Mouse (Mus musculus): ENCODE results near the gene Plekhh1.
"Not testable (repeated sequence)": the region's sequence is repeated elsewhere in the genome, so short reads cannot be mapped to it uniquely, and the experiment has no call there.

Gene Plekhh1

DNA sequence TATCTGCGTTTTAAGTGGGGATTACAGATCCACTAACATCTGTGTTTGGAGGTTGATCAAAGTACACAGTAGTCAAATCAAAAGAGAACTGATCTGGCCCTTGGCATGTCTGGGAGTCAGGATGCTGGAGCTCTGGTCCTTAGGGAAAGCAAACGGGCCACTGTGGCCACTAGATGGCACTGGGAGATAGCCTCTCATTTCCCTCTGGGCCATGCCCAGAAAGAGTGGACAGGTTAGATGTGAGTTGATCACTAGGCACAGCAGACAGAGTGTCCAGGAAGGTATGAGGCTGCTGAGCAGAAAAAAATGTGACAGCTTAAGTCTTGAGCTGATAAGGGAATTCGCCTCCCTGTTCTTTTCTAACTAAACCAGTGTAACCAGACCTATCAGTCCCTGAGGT is 6.1 kb upstream of the Plekhh1 start:
- intact Hi-C loops (cut with DNase I) = loop anchor here (1.0 to 5.0 kb wide), 2 partner anchors 69 to 106 kb away; no protein-coding TSS in a partner anchor

DNA sequence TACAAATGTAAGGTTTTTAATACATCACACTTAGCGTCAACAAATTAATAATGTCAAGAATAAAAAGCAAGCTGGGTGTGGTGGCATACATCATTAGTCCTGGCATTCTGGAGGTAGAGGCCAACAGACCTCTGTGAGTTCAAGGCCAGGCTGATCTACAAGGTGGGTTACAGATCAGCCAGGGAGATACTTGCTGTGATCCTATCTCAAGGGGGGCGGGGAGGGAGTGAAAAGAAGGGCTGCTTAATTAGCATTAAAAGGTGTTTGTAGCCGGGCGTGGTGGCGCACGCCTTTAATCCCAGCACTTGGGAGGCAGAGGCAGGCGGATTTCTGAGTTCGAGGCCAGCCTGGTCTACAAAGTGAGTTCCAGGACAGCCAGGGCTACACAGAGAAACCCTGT is 1.4 kb upstream of the Plekhh1 start:
- intact Hi-C loops (cut with DNase I) = not testable (repeated sequence)

- intact Hi-C loops (cut with DNase I) = no loop called here
Observed at GRCm38 (mm10) chr12:79034331-79034730, 5.4 kb downstream of the Plekhh1 start.

DNA sequence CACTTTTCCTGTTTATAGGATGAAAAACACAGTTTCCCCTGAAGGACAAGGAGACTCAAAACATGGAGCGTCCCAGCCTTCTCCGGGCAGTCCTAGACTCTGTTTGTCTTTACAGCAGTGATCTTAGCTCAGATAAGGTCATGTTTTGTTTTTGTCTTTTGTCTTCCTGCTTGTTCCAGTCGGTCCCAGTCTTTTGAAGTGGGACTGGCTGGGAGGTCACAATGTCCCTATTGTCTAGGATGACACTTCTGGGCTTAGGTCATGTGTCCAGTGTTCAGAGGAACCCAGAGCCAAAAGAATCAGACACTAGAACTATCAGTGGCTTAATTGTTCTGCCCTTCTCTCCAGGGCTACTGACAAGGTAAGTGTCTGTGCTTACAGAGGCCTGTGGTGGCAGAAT is 6.4 kb downstream of the Plekhh1 start:
- intact Hi-C loops (cut with DNase I) = no loop called here

DNA sequence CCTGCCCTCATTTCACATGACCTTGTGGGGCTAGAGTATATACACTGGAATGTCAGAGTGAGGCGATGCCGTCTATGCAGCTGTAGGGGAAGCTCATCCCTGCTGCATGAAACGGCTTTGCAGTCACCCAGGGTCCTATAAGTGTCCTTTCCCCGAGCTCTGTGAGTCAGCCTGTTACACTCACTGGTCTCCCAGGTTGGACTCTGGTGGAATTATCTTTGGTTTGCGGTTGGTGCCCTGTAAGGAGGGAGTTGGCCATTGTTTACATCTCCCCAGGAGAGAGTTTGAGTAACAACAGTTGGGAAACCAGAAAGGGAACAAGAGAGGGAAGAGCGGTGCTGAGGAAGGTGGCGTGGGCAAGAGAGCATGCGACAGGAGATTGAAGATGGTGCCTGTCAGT is 10.7 kb downstream of the Plekhh1 start:
- intact Hi-C loops (cut with DNase I) = no loop called here

DNA sequence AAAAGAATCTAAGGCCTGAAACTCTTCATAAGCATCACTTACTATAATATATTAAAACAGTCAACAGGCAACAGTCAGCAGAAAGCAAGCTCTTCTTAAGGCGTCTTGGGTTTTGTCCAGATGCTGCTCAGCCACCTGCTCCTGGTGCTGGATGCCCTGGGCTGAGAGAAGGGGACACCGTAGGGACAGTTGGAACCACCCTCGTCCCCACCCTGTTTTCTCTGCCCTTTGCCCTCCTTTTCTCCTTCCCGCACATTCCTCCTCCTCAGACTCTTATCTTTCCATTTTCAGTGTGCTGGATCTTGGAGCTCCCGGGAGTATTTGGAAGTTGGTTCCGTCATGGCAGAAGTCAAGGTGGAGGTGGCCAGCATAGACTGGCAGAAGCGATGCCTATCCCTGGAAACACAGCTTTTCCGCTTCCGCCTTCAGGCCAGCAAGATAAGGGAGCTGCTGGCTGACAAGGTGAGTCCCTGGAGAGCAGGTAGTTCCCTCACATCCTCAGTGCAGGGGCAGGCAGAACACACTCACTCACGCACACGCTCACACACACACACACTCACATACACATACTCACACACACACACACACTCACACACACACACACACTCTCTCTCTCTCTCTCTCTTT is 11.4 kb downstream of the Plekhh1 start:
- intact Hi-C loops (cut with DNase I) = no loop called here

- intact Hi-C loops (cut with DNase I) = no loop called here
Observed at GRCm38 (mm10) chr12:79041436-79041835, 12.5 kb downstream of the Plekhh1 start.

GRCm38 (mm10) chr12:79044668-79045067 is 15.7 kb downstream of the Plekhh1 start:
- intact Hi-C loops (cut with DNase I) = no loop called here

DNA sequence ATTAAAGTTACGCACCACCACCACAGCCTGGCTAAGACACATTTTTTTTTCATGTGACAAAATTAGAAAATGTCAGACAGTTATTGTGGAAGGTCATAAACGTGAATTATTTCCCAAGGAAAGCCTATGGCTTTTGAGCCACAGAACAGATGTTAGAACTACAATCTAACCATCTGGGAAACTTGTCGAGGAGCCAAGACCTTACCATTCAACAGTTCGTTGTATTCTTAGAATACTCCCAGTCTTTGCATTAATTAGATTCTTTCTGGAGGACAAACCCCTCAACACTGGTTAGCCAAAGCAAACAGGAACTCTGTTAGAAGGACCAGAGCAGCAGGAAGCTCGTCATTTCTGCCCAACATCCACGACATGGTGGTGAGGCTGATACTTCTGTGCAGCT is 17.2 kb downstream of the Plekhh1 start:
- intact Hi-C loops (cut with DNase I) = no loop called here

GRCm38 (mm10) chr12:79047203-79047602 is 18.2 kb downstream of the Plekhh1 start:
- intact Hi-C loops (cut with DNase I) = no loop called here

- intact Hi-C loops (cut with DNase I) = no loop called here
Observed at GRCm38 (mm10) chr12:79048898-79049297, 19.9 kb downstream of the Plekhh1 start.

GRCm38 (mm10) chr12:79049807-79050206 is 20.8 kb downstream of the Plekhh1 start:
- intact Hi-C loops (cut with DNase I) = no loop called here

GRCm38 (mm10) chr12:79050545-79051212 is 21.7 kb downstream of the Plekhh1 start:
- intact Hi-C loops (cut with DNase I) = no loop called here

DNA sequence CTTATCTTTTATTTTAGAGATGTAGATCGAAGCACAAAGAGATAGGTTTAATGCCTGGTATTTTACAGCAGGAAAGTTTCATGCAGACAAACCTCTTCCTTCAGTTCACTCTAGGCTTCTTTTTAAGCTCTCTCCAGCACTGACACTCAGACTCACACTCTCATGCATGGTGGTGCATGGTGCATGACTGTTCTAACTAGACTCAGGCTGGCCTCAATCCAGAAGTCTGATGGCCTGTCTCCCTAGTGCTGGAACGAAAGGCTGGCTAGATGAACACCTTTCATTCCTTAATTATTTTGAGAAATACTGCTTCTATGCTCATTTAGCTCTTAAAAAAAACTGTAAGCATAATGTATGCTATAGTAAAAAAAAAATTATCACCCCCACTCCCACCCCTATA is 23.1 kb downstream of the Plekhh1 start:
- intact Hi-C loops (cut with DNase I) = no loop called here

GRCm38 (mm10) chr12:79055276-79055675 is 26.3 kb downstream of the Plekhh1 start:
- intact Hi-C loops (cut with DNase I) = no loop called here

GRCm38 (mm10) chr12:79059573-79059972 is 30.6 kb downstream of the Plekhh1 start:
- intact Hi-C loops (cut with DNase I) = no loop called here

DNA sequence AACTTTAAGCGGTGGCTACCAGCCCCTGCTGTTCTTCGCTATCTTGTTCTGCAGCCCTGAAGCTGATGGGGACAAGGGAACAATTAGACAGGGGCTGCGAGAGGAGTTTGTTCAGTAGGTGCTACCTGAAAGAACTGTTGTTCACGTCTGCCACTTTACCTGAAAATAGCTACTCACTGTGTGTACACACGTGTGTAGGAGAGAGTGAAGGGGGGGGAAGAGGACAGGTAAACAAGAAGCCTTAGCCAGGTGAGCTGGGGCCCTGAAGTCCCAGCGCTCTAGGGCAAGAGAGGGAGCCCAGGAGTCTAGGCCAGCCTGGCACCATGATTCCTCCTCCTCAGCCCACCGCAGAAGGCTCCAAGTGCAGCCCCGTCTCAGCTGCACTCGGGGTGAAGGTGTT is 31.2 kb downstream of the Plekhh1 start:
- intact Hi-C loops (cut with DNase I) = no loop called here

DNA sequence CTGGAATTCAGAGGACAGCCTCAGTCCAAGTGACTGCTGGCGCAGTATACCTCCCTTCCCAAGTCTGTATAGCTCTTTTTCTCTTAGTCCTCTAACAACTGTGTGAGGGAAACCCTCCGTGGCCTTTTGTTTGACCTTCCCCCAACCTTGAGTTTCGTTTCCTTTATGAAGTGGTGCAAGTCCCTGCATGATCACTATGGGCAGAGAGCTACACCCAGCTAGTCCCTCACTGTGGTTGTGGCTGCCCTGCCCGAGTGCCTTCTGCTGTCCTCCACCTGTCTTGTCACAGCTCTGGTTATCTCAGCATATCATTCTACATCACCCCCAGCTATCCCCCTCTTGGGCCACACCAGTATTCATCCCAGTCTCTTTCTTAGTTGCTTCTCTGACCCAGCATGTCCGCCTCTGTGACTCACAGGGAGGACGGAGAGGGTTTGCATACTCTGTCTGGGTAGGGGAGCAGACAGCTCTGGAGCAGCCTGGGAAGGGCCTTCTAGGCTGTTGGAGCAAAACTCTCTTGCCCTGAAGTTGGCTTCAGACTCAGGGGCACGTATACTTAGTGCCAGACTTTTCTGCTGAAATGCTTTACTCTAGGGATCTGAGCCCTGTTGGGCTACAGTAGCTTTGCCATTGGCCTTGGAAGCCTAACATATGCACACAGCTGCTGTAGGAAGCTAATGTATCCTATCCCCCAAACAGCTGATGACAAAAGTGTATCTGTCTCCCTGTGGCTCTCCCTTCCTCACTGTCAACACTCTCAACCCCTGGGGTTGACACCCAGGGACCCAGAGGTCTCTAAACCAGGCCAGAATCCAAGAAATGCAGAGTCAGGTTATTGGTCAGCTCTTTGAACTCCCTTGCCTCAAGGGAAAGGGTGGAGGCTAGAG is 32.0 kb downstream of the Plekhh1 start:
- intact Hi-C loops (cut with DNase I) = no loop called here

GRCm38 (mm10) chr12:79064451-79064850 is 35.5 kb downstream of the Plekhh1 start:
- intact Hi-C loops (cut with DNase I) = no loop called here

- intact Hi-C loops (cut with DNase I) = no loop called here
Observed at GRCm38 (mm10) chr12:79066431-79066830, 37.5 kb downstream of the Plekhh1 start.

DNA sequence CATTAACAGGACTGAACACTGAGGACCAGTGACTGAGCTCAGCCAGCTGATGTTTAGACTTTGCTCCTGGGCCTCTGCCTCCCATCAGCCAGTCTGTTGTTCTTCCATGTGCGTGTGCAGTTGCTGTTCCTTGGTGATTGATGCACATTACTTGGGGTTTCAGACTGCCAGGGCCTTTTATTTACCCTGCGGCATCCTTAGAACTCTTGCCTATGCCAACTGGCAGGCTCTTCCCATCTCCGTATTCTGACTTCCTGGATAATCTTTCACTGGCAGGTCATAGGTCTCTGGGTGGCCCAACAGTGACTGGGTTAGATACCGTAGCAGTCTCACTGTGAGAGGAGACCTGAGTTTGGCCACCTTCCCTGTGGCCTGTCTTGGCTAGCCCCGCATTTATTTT is 38.6 kb downstream of the Plekhh1 start:
- intact Hi-C loops (cut with DNase I) = no loop called here

- intact Hi-C loops (cut with DNase I) = no loop called here
Observed at GRCm38 (mm10) chr12:79068306-79068705, 39.3 kb downstream of the Plekhh1 start.
